Mouse (Mus musculus) leukemia stem cell, adult 10-12 weeks (primary cell): ENCODE measurements around the gene Sec16a. TPM values are rescaled to one million over a fixed set of nuclear protein-coding genes. Genes with fewer than 3 reads are reported as not detected.

Experiments
- polyA plus RNA-seq: library from polyadenylated mRNA; stranded (reverse); fragments of >175 nt; gene quantifications from 2 replicates; pipeline ENCODE4 v1.2.3, GENCODE M21; 2012; ENCODE audit warnings: low replicate concordance

The Sec16a gene
- polyA plus RNA-seq = 10.3 and 27.4 TPM in 2 replicates

GRCm38 (mm10) chr2:26444946-26445665 is at the start of gene Sec16a:
Sec16a (minus strand) TSS chr2:26445216.

GRCm38 (mm10) chr2:26408515-26409356 is 36.3 kb downstream of the Sec16a start, which contains the start of gene Inpp5e:
Inpp5e (minus strand) TSS chr2:26409203.

GRCm38 (mm10) chr2:26389154-26389690 is 55.8 kb downstream of the Sec16a start, which contains the start of the genes Entr1 and Pmpca:
Entr1 (minus strand) TSS chr2:26389316.
Pmpca (plus strand) TSS chr2:26389339.

GRCm38 (mm10) chr2:26380131-26380771 is 64.8 kb downstream of the Sec16a start, which contains the start of gene Snapc4:
Snapc4 (minus strand) TSS chr2:26380653.

GRCm38 (mm10) chr2:26360772-26361171 is 84.2 kb downstream of the Sec16a start, which contains the start of gene Card9:
Card9 (minus strand) TSS chr2:26360918.

Other genes with a start within 250 kb of the Sec16a start
- 0.14 TPM in 1 of 2 replicates, not detected in the other for gene Lhx3, start 236.9 kb downstream of the Sec16a start, polyA plus RNA-seq
- 3.5 and 14.7 TPM in 2 replicates for gene Qsox2, start 207.7 kb downstream of the Sec16a start, polyA plus RNA-seq
- not detected in 2 replicates for gene Ccdc187, start 150.7 kb downstream of the Sec16a start, polyA plus RNA-seq
- gene Gpsm1, start 129.7 kb downstream of the Sec16a start, polyA plus RNA-seq = 8.0 and 8.7 TPM in 2 replicates
- gene Dnlz, start 93.1 kb downstream of the Sec16a start, polyA plus RNA-seq = 17.7 and 19.6 TPM in 2 replicates
- 1.6 and 4.7 TPM in 2 replicates for gene Card9, start 84.3 kb downstream of the Sec16a start, polyA plus RNA-seq
- gene Snapc4, start 64.6 kb downstream of the Sec16a start, polyA plus RNA-seq = 52.8 and 60.5 TPM in 2 replicates
- 69.4 and 76.1 TPM in 2 replicates for gene Entr1, start 55.9 kb downstream of the Sec16a start, polyA plus RNA-seq
- gene Pmpca, start 55.9 kb downstream of the Sec16a start, polyA plus RNA-seq = 239 and 527 TPM in 2 replicates
- gene Inpp5e, start 36.0 kb downstream of the Sec16a start, polyA plus RNA-seq = 10.3 and 21.1 TPM in 2 replicates
- gene Notch1, start 71.4 kb upstream of the Sec16a start, polyA plus RNA-seq = 26.2 and 30.1 TPM in 2 replicates
- 74.0 and 92.7 TPM in 2 replicates for gene Egfl7, start 134.8 kb upstream of the Sec16a start, polyA plus RNA-seq
- gene Gm20532, start 141.4 kb upstream of the Sec16a start, polyA plus RNA-seq = not detected in 2 replicates
- 8.1 and 10.0 TPM in 2 replicates for gene Agpat2, start 159.2 kb upstream of the Sec16a start, polyA plus RNA-seq
- gene Fam69b, start 183.2 kb upstream of the Sec16a start, polyA plus RNA-seq = not detected in 2 replicates
- gene Lcn4, start 226.1 kb upstream of the Sec16a start, polyA plus RNA-seq = not detected in 2 replicates